Mouse (Mus musculus) liver, adult (tissue): Measurements from ENCODE around the gene Spem2.

Experiments
- GATA4 ChIP-seq: IDR thresholded peaks from 2 replicates; pipeline ENCODE4 v1.6.1; 2014; ENCODE audit warnings: mild to moderate bottlenecking, low read length; ENCODE audit not compliant: insufficient replicate concordance

The Spem2 gene

GRCm38 (mm10) chr11:69787306-69787705 is 31.0 kb downstream of the Spem2 start:
- no peak for TF ChIP-seq GATA4

DNA sequence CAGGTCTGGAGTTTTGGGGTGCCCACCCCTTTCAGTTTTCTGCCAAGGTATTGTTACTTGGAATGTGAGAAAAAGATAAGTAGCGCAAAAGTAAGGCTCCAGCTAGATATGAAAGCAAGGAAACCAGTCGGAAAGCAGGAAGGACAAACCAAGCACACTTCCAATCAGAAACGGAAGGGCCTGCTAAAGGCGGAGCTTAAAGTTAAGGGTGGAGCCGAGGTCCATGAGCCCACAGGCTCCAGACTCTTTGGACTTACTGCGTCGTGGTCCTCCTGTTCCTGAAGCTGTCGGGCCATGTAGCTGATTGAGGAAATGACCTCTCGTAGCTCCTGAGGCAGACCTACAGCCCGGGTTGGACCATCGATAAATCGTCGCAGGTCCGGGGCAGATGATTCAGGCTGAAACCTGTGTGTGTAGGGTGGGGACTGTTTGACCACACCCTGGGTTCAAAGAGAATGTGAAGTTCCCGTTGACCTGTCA is 33.4 kb downstream of the Spem2 start:
- TF ChIP-seq GATA4: no peak; the same call in 1 of the 2 replicates

- TF ChIP-seq GATA4: no peak
Measured at GRCm38 (mm10) chr11:69781828-69782227, 36.4 kb downstream of the Spem2 start.

GRCm38 (mm10) chr11:69778985-69779384 is 39.3 kb downstream of the Spem2 start:
- no peak for TF ChIP-seq GATA4

DNA sequence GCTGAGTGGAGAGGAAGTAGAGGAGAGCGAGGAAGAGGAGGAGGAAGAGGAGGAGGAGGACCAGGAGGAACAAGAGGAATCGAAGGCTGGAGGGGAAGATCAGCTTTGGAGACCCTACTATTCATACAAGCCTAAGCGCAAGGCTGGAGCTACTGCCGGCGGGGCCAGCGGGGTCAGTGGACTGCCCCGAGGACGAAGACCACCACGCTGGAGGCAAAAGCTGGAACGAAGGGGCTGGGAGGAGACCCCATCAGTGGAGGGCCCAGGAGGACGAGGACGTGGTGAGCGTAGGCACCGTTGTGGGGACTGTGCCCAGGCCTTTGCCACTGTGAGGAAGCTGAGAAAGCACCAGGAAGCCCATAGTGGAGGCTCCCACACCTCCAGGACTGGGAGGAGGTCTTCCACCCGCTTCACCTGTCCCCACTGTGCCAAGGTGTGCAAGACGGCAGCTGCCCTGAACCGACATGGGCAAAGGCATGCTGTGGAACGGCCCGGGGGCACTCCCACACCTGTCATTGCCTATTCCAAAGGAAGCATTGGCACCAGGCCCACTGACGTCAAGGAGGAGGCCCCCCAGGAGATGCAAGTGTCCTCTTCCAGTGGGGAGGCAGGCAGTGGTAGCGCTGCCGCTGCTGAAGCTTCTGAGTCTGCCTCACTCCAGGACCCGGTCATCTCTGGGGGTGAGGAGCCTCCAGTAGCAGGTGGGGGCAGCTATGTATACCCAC is 39.8 kb downstream of the Spem2 start:
- TF ChIP-seq GATA4: no peak

DNA sequence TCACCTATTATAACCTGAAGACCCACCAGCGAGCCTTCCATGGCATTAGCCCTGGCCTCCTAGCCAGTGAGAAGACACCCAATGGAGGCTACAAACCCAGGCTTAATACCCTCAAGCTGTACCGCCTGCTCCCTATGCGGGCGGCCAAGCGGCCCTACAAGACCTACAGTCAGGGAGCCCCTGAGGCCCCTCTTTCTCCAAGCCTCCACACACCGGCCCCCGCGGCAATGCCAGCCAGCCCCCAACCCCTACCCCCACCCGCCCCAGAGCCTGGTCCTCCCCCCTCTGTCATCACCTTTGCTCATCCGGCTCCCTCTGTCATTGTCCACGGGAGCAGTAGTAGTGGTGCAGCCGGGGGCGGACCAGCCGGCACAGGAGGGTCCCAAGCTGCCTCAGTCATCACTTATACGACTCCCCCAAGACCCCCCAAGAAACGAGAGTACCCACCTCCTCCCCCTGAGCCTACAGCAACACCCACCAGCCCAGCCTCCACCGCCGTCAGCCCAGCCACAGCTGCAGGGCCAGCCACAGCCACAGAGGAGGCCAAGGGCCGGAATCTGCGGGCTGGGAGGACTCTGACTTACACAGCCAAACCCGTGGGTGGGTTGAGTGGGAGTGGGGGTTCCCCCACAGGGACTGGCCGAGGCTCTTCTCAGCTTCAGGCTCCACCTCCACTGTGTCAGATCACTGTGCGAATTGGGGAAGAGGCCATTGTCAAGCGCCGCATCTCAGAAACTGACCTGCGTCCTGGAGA is 40.6 kb downstream of the Spem2 start:
- TF ChIP-seq GATA4: no peak

- TF ChIP-seq GATA4: no peak
Measured at GRCm38 (mm10) chr11:69776488-69776887, 41.8 kb downstream of the Spem2 start.

DNA sequence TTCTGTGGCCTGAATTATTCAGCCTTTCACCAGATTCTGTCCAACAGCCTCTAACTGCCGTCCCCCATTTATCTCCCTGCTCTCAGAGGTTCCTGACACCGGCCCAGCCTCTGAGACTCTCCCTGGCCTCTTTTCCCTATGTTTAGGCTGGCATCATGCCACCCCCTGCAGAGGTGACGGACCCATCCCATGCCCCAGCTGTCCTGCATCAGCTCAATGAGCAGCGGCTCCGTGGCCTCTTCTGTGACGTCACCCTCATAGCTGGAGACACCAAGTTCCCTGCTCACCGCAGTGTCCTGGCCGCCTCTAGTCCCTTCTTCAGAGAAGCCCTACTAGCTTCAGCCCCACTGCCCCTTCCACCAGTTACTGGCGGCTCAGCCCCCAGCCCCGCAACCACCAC is 42.5 kb downstream of the Spem2 start:
- TF ChIP-seq GATA4: no peak

DNA sequence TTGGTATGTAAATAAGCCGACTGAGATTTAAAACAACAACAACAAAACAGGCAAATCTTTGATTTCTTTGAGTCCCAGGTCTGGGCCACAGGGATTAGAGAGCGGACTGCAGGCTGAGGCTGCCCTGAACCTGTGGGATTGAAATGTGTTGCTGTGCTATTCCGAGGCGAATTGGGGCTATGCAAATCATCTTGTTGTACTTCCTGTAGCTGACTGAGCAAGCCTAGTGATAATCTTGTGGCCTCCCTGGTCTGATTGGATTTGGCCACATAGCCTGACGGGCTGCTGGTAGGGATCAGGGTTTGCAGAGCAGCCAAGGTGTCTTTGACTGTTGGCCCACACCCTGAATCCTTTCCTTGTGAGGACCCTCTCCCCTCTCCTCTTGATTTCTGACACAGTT is 43.3 kb downstream of the Spem2 start:
- no peak for TF ChIP-seq GATA4

DNA sequence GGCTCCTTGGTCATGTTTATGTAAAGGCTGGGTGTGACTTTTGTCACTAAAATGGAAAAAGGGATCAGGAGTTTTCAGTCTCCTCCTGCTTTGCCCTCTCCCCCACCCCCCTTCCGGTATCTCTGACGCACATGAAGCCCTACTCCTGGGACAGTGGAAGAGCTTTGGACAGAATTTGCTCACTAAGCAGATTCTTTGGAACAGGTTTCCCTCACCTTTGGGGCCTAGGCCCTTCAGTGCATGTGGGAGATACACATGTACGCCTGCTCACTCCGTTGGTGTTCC is 50.7 kb downstream of the Spem2 start:
- no peak for TF ChIP-seq GATA4

DNA sequence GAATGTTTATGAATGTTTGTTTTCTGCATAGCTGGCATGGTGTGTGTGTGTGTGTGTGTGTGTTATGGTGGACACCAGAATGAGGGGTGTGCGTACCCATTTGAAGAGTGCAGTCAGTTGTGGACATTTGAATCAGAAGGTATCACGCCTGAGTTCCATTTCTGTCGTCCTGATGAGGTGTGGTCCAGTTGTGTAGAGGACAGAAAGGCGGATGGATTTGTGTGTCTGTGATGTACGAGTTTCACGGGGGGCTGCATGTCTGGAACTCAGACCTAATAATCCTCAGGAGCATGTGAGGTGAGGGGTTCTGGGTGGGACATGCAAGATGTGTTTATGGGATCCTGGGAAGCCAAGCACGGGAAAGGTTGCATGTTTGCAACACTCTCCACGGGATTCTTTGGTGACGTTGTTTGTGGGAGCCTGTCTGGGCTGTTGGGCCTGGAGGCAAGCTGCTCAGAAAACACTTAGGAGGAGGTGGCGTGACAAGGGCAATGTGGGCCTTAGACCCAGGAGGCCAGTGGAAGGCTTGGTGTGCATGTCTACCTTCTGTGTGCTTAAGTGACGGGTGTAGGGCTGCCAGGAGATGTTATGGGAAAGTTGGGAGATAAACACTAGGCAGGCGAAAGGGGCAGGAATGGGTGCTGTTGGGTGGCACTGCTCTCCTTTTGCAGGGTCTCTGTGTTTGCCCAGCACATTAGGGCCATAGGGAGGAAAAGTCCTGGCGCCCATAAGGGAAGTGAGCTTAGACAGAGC is 51.2 kb downstream of the Spem2 start:
- TF ChIP-seq GATA4: no peak
